Mouse (Mus musculus) forebrain, embryonic 10.5 days (tissue): ENCODE measurements at regions not wholly inside any gene's neighbourhood (a gene's known extent, or its start where the extent isn't known, plus 50 kb on each side); places are given as distances from the start of the nearest gene placed in this dataset.

Experiments
- DNase-seq: peaks from one replicate; pipeline ENCODE4 v3.0.0-alpha.2; 2017; ENCODE audit warnings: low spot score; ENCODE audit errors: extremely low spot score
- H3K27ac ChIP-seq: fragments of 300-500 bp; sonication (generic); 2 replicates; pipeline ENCODE4 v1.5.1; 2016; ENCODE audit warnings: mild to moderate bottlenecking
- H3K27me3 ChIP-seq: fragments of 300-500 bp; sonication (generic); 2 replicates; pipeline ENCODE4 v1.6.1; 2016; ENCODE audit warnings: mild to moderate bottlenecking; ENCODE audit not compliant: poor library complexity, severe bottlenecking
- H3K36me3 ChIP-seq: fragments of 300-500 bp; sonication (generic); replicated peaks from 2 replicates; pipeline ENCODE4 v1.6.1; 2016; ENCODE audit warnings: mild to moderate bottlenecking, moderate library complexity
- H3K4me1 ChIP-seq: fragments of 300-500 bp; sonication (generic); 2 replicates; pipeline ENCODE4 v1.6.1; 2016
- H3K4me3 ChIP-seq: fragments of 300-500 bp; sonication (generic); 2 replicates; pipeline ENCODE4 v1.5.1; 2016; ENCODE audit warnings: mild to moderate bottlenecking, moderate library complexity
- H3K9me3 ChIP-seq: fragments of 300-500 bp; sonication (generic); 2 replicates; pipeline ENCODE4 v1.6.1; 2016; ENCODE audit warnings: mild to moderate bottlenecking, moderate library complexity
- WGBS: fragments of 180-500 bp; shearing (Covaris S2); methylation state at CpG from one replicate; pipeline ENCODE4 v1.1.7; 2016; 5-methylcytosine and 5-hydroxymethylcytosine counted together

DNA sequence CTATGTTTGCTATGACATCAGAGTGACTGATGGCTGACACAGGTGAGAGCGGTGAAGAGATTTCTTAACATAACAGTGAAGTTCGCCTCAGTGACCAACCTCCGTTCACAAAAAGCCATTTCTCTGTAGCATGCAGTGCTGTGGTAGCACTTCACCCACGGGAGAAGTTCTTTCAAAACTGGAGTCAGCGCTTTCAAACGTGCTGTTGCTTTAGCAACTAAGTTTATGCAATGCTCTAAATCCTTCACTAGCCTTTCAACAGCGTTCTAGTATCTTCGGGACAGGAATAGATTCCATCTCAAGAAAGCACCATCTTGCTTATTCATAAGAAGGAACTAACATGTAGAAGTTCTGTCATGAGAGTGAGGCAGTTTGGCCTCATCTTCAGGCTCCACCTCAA is 146.5 kb upstream of the Cdyl start:
- H3K27ac ChIP-seq, result no peak overlapping the region
- no peaks in the 10 kb centered on the region for H3K9me3 ChIP-seq
- H3K27me3 ChIP-seq, result no peaks in the 10 kb centered on the region
- H3K4me1 ChIP-seq, result no peaks in the 10 kb centered on the region
- 92% methylated on average over 8 of the region's 8 CpGs for WGBS
- no peaks in the 10 kb centered on the region for H3K36me3 ChIP-seq
- no peak overlapping the region for H3K4me3 ChIP-seq
- no peak for DNase-seq

DNA sequence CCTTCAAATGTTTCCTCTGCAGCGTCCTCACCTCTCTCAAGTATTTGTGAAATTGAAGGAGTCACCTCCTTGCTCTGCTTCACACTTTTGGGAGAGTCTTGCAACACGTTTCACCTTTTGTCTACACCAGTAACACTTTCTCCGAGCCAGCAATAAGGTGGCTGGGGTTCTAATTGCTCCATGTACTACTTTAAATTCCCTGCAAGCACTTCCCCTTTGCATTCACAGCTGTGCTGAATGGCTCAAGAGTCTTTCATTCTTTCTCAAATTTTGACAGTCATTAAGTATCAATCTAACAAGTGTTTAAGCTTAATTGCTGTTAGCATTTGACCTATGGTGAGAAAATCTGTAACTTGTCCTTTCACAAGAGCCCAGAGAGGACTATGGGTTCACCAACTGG is 144.3 kb upstream of the Cdyl start:
- H3K36me3 ChIP-seq, result no peaks in the 10 kb centered on the region
- no peaks in the 10 kb centered on the region for H3K4me1 ChIP-seq
- no peak overlapping the region for H3K4me3 ChIP-seq
- DNase-seq, result no peak
- H3K27me3 ChIP-seq, result no peaks in the 10 kb centered on the region
- H3K27ac ChIP-seq, result no peak overlapping the region
- WGBS, result 78% methylated on average over 3 of the region's 3 CpGs
- H3K9me3 ChIP-seq, result no peaks in the 10 kb centered on the region

DNA sequence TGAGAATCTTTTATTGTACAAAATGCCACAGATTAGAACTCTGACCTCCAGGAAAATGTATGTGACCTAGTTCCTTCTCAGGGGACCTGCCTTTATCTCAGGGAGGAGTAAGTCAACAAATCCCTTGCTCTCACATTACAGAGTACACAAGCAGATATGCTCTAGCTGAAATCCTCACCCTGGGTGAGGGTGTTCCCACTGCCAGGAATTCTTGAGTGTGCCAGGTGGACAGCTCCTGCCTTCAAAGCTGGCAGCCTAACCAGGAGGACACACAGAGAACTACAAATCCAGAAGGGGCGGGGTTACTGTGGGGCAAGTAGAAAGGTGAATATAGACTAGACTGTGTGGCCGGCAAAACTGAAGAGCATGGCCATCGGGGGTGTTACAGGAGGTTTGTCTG is 141.9 kb upstream of the Cdyl start:
- Histone ChIP-seq H3K27me3 (no peaks in the 10 kb centered on the region), H3K9me3 (no peaks in the 10 kb centered on the region), H3K4me3 (no peak overlapping the region), H3K4me1 (no peaks in the 10 kb centered on the region), H3K36me3 (no peaks in the 10 kb centered on the region), H3K27ac (no peak overlapping the region)
- DNase-seq, result no peak
- WGBS, result 96% methylated on average over 3 of the region's 3 CpGs

DNA sequence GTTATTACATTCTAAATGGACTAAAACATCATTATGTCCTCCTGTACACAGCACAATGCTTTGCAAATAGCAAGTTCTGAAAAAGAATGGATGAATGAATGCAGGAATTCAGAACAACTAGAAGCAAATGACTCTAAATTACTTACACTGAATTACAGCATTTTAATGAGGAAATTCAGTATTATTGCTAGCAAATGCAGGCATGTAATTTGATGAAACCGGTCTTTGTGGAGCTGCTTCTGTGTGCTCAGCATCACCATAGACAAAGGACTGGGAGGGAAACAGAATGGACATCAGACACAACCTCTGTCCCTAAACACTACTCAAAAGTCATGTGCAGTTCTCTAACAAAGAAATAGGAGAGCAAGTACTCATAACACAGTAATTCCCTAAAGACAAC is 137.4 kb upstream of the Cdyl start:
- WGBS, result 97% methylated on average over 1 of the region's 1 CpGs
- Histone ChIP-seq H3K36me3 (no peaks in the 10 kb centered on the region), H3K27me3 (no peaks in the 10 kb centered on the region), H3K27ac (no peak overlapping the region), H3K4me3 (no peak overlapping the region), H3K4me1 (no peaks in the 10 kb centered on the region), H3K9me3 (no peaks in the 10 kb centered on the region)
- DNase-seq, result no peak

DNA sequence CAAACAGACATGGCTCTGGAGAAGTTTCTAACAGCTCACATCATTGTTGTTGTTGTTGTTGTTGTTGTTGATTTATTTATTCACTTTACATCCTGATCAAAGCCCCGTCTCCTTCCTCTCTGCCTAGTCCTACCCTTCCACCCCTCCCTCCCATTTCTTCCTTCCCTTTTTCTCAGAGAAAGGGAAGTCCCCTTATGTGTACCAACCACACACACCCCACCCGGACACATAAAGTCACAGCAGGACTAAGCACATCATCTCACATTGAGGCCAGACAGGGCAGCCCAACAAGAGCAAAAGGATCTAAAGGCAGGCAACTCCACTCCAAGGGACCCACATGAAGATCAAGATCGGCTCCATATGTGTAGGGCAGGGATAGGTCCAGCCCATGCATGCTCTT is 130.1 kb upstream of the Cdyl start:
- no peaks in the 10 kb centered on the region for H3K9me3 ChIP-seq
- WGBS, result 93% methylated on average over 3 of the region's 3 CpGs
- H3K4me3 ChIP-seq, result no peak overlapping the region
- no peak overlapping the region for H3K27ac ChIP-seq
- H3K36me3 ChIP-seq, result no peaks in the 10 kb centered on the region
- no peaks in the 10 kb centered on the region for H3K27me3 ChIP-seq
- DNase-seq, result no peak
- no peaks in the 10 kb centered on the region for H3K4me1 ChIP-seq

DNA sequence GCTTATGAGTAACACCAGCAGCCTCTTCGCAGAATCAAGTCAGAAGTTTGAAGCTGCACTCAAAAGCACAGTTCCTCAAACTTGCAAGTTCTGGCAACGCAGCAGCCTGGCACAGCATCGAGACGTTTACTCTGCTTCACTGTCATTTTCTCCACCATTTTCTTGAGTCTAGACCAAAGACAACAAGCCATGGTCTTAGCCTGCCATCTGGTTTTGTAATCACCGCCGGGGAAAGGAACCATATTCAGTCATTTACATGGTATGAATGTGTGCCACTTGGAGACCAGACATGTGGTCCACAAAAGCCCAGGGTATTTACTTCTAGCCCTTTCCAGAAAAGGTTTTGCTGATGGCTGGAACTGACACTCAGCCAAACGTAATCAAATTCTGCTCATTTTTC is 122.5 kb upstream of the Cdyl start:
- Histone ChIP-seq H3K9me3 (no peaks in the 10 kb centered on the region), H3K27ac (no peak overlapping the region)
- DNase-seq, result no peak

DNA sequence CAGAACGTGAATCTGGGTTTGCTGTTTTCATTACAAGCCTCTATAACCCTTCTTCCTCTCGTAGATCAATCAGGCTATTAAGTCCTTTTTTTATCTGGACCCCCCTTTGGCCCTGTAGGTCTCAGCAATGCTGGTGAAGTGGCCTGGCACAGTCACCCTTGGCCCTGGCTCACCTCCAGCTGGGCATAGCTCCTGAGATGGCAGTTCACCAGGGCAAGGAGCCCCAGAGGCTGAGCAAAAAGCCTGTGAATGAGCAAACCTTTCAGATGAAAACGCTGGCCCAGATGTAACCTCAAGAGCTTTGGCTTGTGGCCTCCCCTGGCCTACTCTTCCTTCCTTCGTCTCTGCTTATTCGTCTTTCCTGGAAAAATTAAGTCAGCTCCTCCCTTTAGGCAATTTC is 121.7 kb upstream of the Cdyl start:
- no peaks in the 10 kb centered on the region for H3K4me1 ChIP-seq
- no peaks in the 10 kb centered on the region for H3K36me3 ChIP-seq
- H3K9me3 ChIP-seq, result no peaks in the 10 kb centered on the region
- DNase-seq, result no peak
- no peaks in the 10 kb centered on the region for H3K27me3 ChIP-seq
- 83% methylated on average over 5 of the region's 5 CpGs for WGBS
- H3K4me3 ChIP-seq, result no peak overlapping the region
- H3K27ac ChIP-seq, result no peak overlapping the region

More for the DNA sequence above, 122.5 kb upstream of the Cdyl start:
- WGBS, result 90% methylated on average over 7 of the region's 7 CpGs
- H3K36me3 ChIP-seq, result no peaks in the 10 kb centered on the region
- H3K4me1 ChIP-seq, result no peaks in the 10 kb centered on the region
- H3K27me3 ChIP-seq, result no peaks in the 10 kb centered on the region
- no peak overlapping the region for H3K4me3 ChIP-seq

DNA sequence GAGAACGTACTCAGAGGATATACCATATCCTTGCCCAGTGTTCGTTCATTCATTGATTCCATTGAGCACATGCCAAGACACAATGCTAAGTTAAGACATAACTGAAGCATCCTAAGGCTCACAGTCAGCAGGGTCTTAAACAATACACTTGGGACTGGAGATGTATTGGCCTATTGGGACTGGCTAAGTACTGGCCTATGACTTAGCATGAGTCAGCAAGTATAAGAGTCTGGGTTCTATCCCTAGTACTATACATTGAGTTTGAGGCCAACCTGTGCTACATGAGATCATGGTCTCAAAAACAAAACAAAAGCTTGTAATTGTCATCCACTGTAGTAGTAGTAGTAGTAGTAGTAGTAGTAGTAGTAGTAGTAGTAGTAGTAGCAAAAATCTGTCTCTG is 119.2 kb upstream of the Cdyl start:
- Histone ChIP-seq H3K27me3 (no peaks in the 10 kb centered on the region), H3K4me1 (no peaks in the 10 kb centered on the region), H3K27ac (no peak overlapping the region), H3K4me3 (no peak overlapping the region), H3K36me3 (no peaks in the 10 kb centered on the region), H3K9me3 (no peaks in the 10 kb centered on the region)
- no peak for DNase-seq
- 89% methylated on average over 2 of the region's 2 CpGs for WGBS

DNA sequence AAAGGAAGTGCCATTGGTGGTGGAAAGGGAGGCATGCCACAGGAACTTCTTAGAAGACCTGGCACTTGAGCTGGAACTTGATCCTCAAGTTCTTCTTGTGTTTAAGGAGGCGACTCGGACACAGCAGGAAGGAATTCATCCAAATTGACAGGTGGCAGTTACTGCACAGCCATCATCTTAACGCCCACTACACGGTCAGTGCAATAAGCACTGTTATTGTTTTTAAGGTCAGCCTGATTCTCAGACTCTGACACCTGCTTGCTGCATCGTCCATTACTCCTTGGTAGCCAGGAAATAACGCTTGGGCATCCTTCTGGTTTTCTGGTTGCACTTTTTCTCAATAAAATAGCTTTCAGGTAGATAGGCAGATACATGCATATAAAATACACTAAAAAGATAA is 118.6 kb upstream of the Cdyl start:
- no peaks in the 10 kb centered on the region for H3K27me3 ChIP-seq
- no peaks in the 10 kb centered on the region for H3K4me1 ChIP-seq
- WGBS, result 81% methylated on average over 6 of the region's 6 CpGs
- no peak overlapping the region for H3K4me3 ChIP-seq
- no peak for DNase-seq
- H3K27ac ChIP-seq, result no peak overlapping the region
- H3K36me3 ChIP-seq, result no peaks in the 10 kb centered on the region
- no peaks in the 10 kb centered on the region for H3K9me3 ChIP-seq

DNA sequence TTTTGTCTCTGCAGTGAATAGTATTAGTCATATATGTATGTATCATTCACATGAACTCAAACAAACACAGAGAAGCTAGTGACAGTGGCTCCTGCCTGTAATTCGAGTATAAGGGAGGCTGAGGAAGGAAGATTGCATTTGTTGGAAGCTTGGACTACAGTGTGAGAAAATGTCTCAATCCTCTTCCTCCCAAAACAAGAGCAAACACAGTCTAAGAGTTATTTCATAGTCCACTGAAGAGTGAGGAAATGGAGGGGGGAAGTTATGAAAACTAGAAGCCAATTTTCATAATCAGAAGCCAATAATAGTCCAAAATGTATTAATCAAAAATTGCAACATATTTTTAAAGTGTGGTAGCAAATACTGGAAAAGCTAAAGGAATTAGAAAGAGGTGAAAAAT is 95.6 kb upstream of the Cdyl start:
- H3K36me3 ChIP-seq, result no peaks in the 10 kb centered on the region
- H3K27ac ChIP-seq, result no peak overlapping the region
- no peaks in the 10 kb centered on the region for H3K4me1 ChIP-seq
- no peaks in the 10 kb centered on the region for H3K9me3 ChIP-seq
- WGBS, result 53% methylated on average over 1 of the region's 1 CpGs
- no peak overlapping the region for H3K4me3 ChIP-seq
- no peaks in the 10 kb centered on the region for H3K27me3 ChIP-seq
- no peak for DNase-seq

DNA sequence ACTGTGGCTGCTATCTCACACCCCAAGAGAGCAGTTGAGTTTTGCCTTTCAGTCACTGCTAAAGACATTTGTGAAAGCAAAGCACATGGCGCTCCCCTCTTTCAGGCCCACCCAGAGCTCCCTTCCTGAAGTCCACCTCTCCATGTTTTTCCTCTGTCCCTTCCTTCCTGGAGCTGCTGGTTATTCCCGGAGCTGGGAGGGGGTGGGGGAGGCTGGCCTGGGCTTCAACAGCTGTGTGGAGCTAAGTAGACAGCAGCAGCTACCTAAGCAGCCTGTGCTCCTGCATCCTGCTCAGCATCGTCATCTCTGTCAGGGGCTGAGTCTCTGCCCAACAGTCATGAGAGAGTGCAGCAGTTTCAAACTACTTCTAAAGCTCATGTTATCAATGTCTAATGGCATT is 78.0 kb upstream of the Cdyl start:
- H3K27ac ChIP-seq, result no peak overlapping the region
- peak; percentile 28 for DNase-seq
- H3K4me3 ChIP-seq, result no peak overlapping the region
- peaks cover 6% of the 10 kb centered on the region; the same call in 1 of the 2 replicates for H3K4me1 ChIP-seq
- no peaks in the 10 kb centered on the region for H3K36me3 ChIP-seq
- 21% methylated on average over 3 of the region's 3 CpGs for WGBS
- no peaks in the 10 kb centered on the region for H3K27me3 ChIP-seq
- no peaks in the 10 kb centered on the region for H3K9me3 ChIP-seq

DNA sequence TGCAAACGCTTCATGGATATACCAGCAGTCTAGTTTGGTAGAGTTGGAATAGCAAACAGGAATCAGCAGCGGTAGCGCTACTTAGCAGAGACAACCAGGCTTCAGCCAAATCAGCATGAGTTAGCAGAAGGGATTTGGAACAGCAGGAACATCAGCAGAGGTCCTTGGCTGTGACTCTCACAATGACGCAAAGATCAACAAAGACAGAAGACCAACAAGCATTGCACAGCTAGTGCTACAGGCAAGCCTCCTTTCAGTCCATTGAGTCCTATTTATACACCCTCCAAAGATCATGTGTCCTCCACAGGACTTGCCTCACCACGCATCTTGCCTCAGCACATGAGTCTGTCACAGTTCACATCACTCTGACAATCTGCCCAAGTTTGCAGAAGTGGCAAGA is 61.6 kb upstream of the Cdyl start:
- H3K9me3 ChIP-seq, result no peaks in the 10 kb centered on the region
- no peak overlapping the region for H3K4me3 ChIP-seq
- no peak overlapping the region for H3K27ac ChIP-seq
- 94% methylated on average over 5 of the region's 5 CpGs for WGBS
- no peaks in the 10 kb centered on the region for H3K36me3 ChIP-seq
- no peaks in the 10 kb centered on the region for H3K4me1 ChIP-seq
- no peaks in the 10 kb centered on the region for H3K27me3 ChIP-seq
- no peak for DNase-seq

DNA sequence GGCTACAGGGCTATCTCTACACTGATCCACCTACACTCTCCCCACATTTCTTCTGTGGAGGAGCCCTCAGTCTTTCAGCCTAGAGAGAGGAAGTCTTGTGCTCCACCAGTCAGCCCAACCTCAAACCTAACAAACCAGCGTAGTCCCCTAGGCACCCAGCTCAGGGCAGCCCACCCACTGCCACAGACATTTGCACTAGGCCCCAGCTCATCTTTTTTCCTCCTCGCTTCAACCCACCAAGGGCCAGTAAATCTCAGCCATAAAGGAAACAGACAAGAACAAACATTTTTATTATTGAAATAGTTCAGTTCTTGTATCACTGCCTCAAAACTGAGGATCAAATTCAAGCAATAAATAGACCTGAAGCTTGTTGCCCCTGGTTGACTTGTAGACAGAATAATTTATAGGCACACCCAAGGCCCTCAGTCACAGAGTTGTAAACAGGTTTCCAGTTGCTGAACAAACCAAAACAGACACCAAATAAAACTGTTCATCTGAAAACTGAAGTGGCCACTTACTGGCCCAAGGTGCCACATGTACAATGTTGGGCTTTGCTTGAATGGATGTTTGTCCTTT is 58.0 kb upstream of the Cdyl start:
- DNase-seq, result no peak
- no peaks in the 10 kb centered on the region for H3K27me3 ChIP-seq
- no peaks in the 10 kb centered on the region for H3K4me1 ChIP-seq
- no peak overlapping the region for H3K4me3 ChIP-seq
- H3K36me3 ChIP-seq, result no peaks in the 10 kb centered on the region
- WGBS, result 90% methylated on average over 2 of the region's 2 CpGs
- no peaks in the 10 kb centered on the region for H3K9me3 ChIP-seq
- H3K27ac ChIP-seq, result no peak overlapping the region

DNA sequence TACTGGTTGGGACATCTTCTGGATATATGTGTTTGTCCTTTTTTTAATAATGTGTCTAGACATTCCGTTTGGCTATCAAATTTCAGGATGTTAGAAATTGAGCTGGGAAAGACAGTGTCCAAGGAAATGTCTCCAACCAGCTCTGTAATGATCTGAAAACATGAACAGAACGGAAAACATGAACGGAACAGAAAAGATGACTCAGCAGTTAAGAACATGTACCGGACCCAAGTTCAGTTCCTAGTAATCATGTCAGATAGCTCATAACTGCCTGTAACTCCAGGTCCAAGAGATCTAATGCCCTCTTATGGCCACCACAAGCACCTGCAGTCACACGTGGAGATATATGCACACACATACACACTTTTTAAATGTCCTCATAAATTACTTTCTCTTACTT is 56.6 kb upstream of the Cdyl start:
- H3K36me3 ChIP-seq, result no peaks in the 10 kb centered on the region
- DNase-seq, result no peak
- H3K27me3 ChIP-seq, result no peaks in the 10 kb centered on the region
- no peaks in the 10 kb centered on the region for H3K9me3 ChIP-seq
- 92% methylated on average over 5 of the region's 5 CpGs for WGBS
- H3K4me1 ChIP-seq, result no peaks in the 10 kb centered on the region
- H3K27ac ChIP-seq, result no peak overlapping the region
- no peak overlapping the region for H3K4me3 ChIP-seq
